ENCODE assay signal across 8 mouse cellular contexts in genomic region chr4:140701049-140701715, GRCm38 (mm10). TPM values are rescaled to one million over a fixed set of nuclear protein-coding genes. Genes with fewer than 3 reads are reported as not detected.
A peak's percentile ranks its signal among the peaks of the same experiment; 100 is the strongest.
DNase-seq lines count a peak whose midpoint lies in the region; ATAC-seq and TF ChIP-seq lines count a peak whose summit lies in the region.

No protein-coding gene starts in this region.

- peaks cover 3% of the 10 kb centered on the region; the same call in 1 of the 2 replicates for H3K27me3 ChIP-seq in embryonic facial prominence, embryonic 11.5 days (ENCODE audit: control insufficient read depth, insufficient read depth, low read length)
- H3K27me3 ChIP-seq in limb, embryonic 13.5 days = 0 out of 2 replicates have a peak, but pooled peaks cover 11% of the 10 kb centered on the region
- H3K27me3 ChIP-seq in midbrain, embryonic 14.5 days (ENCODE audit: control insufficient read depth, insufficient read depth, low read length) = peaks cover 21% of the 10 kb centered on the region
- H3K27me3 ChIP-seq in small intestine, adult 2 months (ENCODE audit: control insufficient read depth, insufficient read depth, low read length) = no peaks in the 10 kb centered on the region

- peak overlapping the region; percentile 99 for H3K9ac ChIP-seq in embryonic facial prominence, embryonic 11.5 days (replicated peaks; ENCODE audit: low read length)
- peak overlapping the region; percentile 99 for H3K9ac ChIP-seq in limb, embryonic 13.5 days
- peak overlapping the region; percentile 89 for H3K9ac ChIP-seq in midbrain, embryonic 14.5 days (replicated peaks; ENCODE audit: low read length)

- H3K9me3 ChIP-seq in embryonic facial prominence, embryonic 11.5 days (replicated peaks; ENCODE audit: control insufficient read depth, low read length) = no peaks in the 10 kb centered on the region
- no peaks in the 10 kb centered on the region for H3K9me3 ChIP-seq in limb, embryonic 13.5 days
- no peaks in the 10 kb centered on the region for H3K9me3 ChIP-seq in midbrain, embryonic 14.5 days (ENCODE audit: control insufficient read depth, low read length)

- peak overlapping the region; percentile 89 for H3K4me3 ChIP-seq in embryonic facial prominence, embryonic 11.5 days (ENCODE audit: low read depth, low read length)
- peak overlapping the region; percentile 90 for H3K4me3 ChIP-seq in limb, embryonic 13.5 days
- peak overlapping the region; percentile 90 for H3K4me3 ChIP-seq in midbrain, embryonic 14.5 days (replicated peaks; ENCODE audit: low read depth, low read length)
- peak overlapping the region; percentile 86 for H3K4me3 ChIP-seq in small intestine, adult 2 months (ENCODE audit: low read depth, low read length)

- H3K4me2 ChIP-seq in embryonic facial prominence, embryonic 11.5 days (ENCODE audit: low read depth, low read length) = peak overlapping the region; percentile 73
- peak overlapping the region; percentile 87 for H3K4me2 ChIP-seq in limb, embryonic 13.5 days (replicated peaks)
- peak overlapping the region; percentile 83 for H3K4me2 ChIP-seq in midbrain, embryonic 14.5 days (ENCODE audit: low read length)

- peaks cover 5% of the 10 kb centered on the region; the same call in 1 of the 2 replicates for H3K4me1 ChIP-seq in embryonic facial prominence, embryonic 11.5 days (ENCODE audit: control insufficient read depth, insufficient read depth, low read length)
- H3K4me1 ChIP-seq in limb, embryonic 13.5 days = peaks cover 48% of the 10 kb centered on the region
- peaks cover 26% of the 10 kb centered on the region for H3K4me1 ChIP-seq in midbrain, embryonic 14.5 days (ENCODE audit: control insufficient read depth, insufficient read depth, low read length)
- peaks cover 4% of the 10 kb centered on the region for H3K4me1 ChIP-seq in small intestine, adult 2 months (ENCODE audit: control insufficient read depth, insufficient read depth, insufficient read length, low read length)

- DNase-seq in layer of hippocampus, adult 11-12 months (ENCODE audit: low spot score) = peak; percentile 79
- DNase-seq in layer of hippocampus, adult 9-10 months (ENCODE audit: low spot score) = no peak
- peak; percentile 91 for DNase-seq in embryonic facial prominence, embryonic 11.5 days (ENCODE audit: low spot score)
- DNase-seq in heart, adult 11 months = peak; percentile 98
- peak; percentile 83 for DNase-seq in kidney, adult 18-20 months
- DNase-seq in midbrain, embryonic 14.5 days = peak; percentile 91

- TF ChIP-seq POLR2A in small intestine, adult 2 months (IDR thresholded peaks at IDR 0.05; ENCODE audit: low read depth, low read length) = peak; percentile 30; the same call in 1 of the 2 replicates

- peak; percentile 66 for ATAC-seq in embryonic facial prominence, embryonic 11.5 days (replicated peaks; ENCODE audit: insufficient number of reproducible peaks, low FRiP score, low TSS enrichment, low read depth)
- peak; percentile 71; the same call in 1 of the 2 replicates for ATAC-seq in limb, embryonic 13.5 days (ENCODE audit: low FRiP score, low read depth)
- ATAC-seq in midbrain, embryonic 14.5 days (ENCODE audit: low FRiP score, low TSS enrichment) = peak; percentile 66; the same call in 1 of the 2 replicates

- peak overlapping the region; percentile 98 for H3K27ac ChIP-seq in embryonic facial prominence, embryonic 11.5 days (replicated peaks; ENCODE audit: low read depth, low read length)
- peak overlapping the region; percentile 99 for H3K27ac ChIP-seq in limb, embryonic 13.5 days
- H3K27ac ChIP-seq in midbrain, embryonic 14.5 days (replicated peaks; ENCODE audit: low read depth, low read length) = peak overlapping the region; percentile 96
- peak overlapping the region; percentile 79 for H3K27ac ChIP-seq in small intestine, adult 2 months (ENCODE audit: insufficient read depth, low read depth, low read length)

- H3K36me3 ChIP-seq in embryonic facial prominence, embryonic 11.5 days (replicated peaks; ENCODE audit: control insufficient read depth, insufficient read depth, low read depth, low read length) = no peaks in the 10 kb centered on the region; the same call in 1 of the 2 replicates
- peaks cover 22% of the 10 kb centered on the region for H3K36me3 ChIP-seq in limb, embryonic 13.5 days
- H3K36me3 ChIP-seq in midbrain, embryonic 14.5 days (ENCODE audit: control insufficient read depth, insufficient read depth, low read length) = peaks cover 16% of the 10 kb centered on the region
- no peaks in the 10 kb centered on the region for H3K36me3 ChIP-seq in small intestine, adult 2 months (ENCODE audit: control insufficient read depth, insufficient read depth, low read length)

- under 1% methylated on average over 56 of the region's 61 CpGs for WGBS in embryonic facial prominence, embryonic 11.5 days
- under 1% methylated on average over 61 of the region's 61 CpGs for WGBS in limb, embryonic 13.5 days
- WGBS in midbrain, embryonic 14.5 days = under 1% methylated on average over 60 of the region's 61 CpGs
- WGBS in small intestine, adult 2 months = 1% methylated on average over 61 of the region's 61 CpGs

- peak; percentile 60; the same call in 1 of the 2 replicates for TF ChIP-seq CTCF in small intestine, adult 2 months (IDR thresholded peaks at IDR 0.05; ENCODE audit: extremely low read depth, insufficient read length, insufficient replicate concordance, low read depth, low read length)

RNA-seq across cellular contexts. Expression of gene Rcc2, which starts 0.8 kb away (rescaled TPM):
- polyA plus RNA-seq in embryonic facial prominence, embryonic 11.5 days (2014; fragmentation: Nextera tagmentation; extraction: Ambion mirVana) = 69.8 and 87.5 TPM in 2 replicates
- 32.8 and 41.5 TPM in 2 replicates for polyA plus RNA-seq in limb, embryonic 13.5 days (2015; fragmentation: Nextera tagmentation; extraction: Ambion mirVana)
- 21.2 and 21.5 TPM in 2 replicates for polyA plus RNA-seq in midbrain, embryonic 14.5 days (2014; fragmentation: Nextera tagmentation; extraction: Ambion mirVana)
- polyA plus RNA-seq in small intestine, adult 2 months (2012; rRNA removed) = 23.1 and 42.9 TPM in 2 replicates

RNA-seq across cellular contexts. Expression of gene Arhgef10l, which starts 35.4 kb away (rescaled TPM):
- polyA plus RNA-seq in embryonic facial prominence, embryonic 11.5 days (2014; fragmentation: Nextera tagmentation; extraction: Ambion mirVana) = 8.7 and 10.5 TPM in 2 replicates
- polyA plus RNA-seq in limb, embryonic 13.5 days (2015; fragmentation: Nextera tagmentation; extraction: Ambion mirVana) = 14.9 TPM in 2 replicates
- 18.7 and 24.6 TPM in 2 replicates for polyA plus RNA-seq in midbrain, embryonic 14.5 days (2014; fragmentation: Nextera tagmentation; extraction: Ambion mirVana)
- 10.4 and 14.2 TPM in 2 replicates for polyA plus RNA-seq in small intestine, adult 2 months (2012; rRNA removed)

RNA-seq across cellular contexts. Expression of gene Padi6, which starts 41.3 kb away (rescaled TPM):
- polyA plus RNA-seq in embryonic facial prominence, embryonic 11.5 days (2014; fragmentation: Nextera tagmentation; extraction: Ambion mirVana) = not detected in 2 replicates
- polyA plus RNA-seq in limb, embryonic 13.5 days (2015; fragmentation: Nextera tagmentation; extraction: Ambion mirVana) = 0.10 TPM in 1 of 2 replicates, not detected in the other
- polyA plus RNA-seq in midbrain, embryonic 14.5 days (2014; fragmentation: Nextera tagmentation; extraction: Ambion mirVana) = not detected in 2 replicates
- not detected in 2 replicates for polyA plus RNA-seq in small intestine, adult 2 months (2012; rRNA removed)
